Mouse (Mus musculus): ENCODE measurements at regions not wholly inside any gene's neighbourhood (a gene's known extent, or its start where the extent isn't known, plus 50 kb on each side); places are given as distances from the start of the nearest gene placed in this dataset.
"Not testable (repeated sequence)": the region's sequence is repeated elsewhere in the genome, so short reads cannot be mapped to it uniquely, and the experiment has no call there.

- no peak for DNase-seq
Observed at GRCm38 (mm10) chr14:37571971-37572370, 436.9 kb upstream of the Ghitm start.

GRCm38 (mm10) chr14:37558258-37558657 is 423.2 kb upstream of the Ghitm start:
- DNase-seq: no peak

- no peak for DNase-seq
Observed at GRCm38 (mm10) chr14:37523616-37524015, 388.5 kb upstream of the Ghitm start.

GRCm38 (mm10) chr14:37520631-37521030 is 385.6 kb upstream of the Ghitm start:
- not testable (repeated sequence) for DNase-seq

- DNase-seq: peak in 1 of 2 experiments; percentile 2
Observed at GRCm38 (mm10) chr14:37505314-37505713, 370.2 kb upstream of the Ghitm start.

GRCm38 (mm10) chr14:37490711-37491110 is 355.6 kb upstream of the Ghitm start:
- no peak for DNase-seq

GRCm38 (mm10) chr14:37485292-37485691 is 350.2 kb upstream of the Ghitm start:
- DNase-seq: no peak

- no peak for DNase-seq
Observed at GRCm38 (mm10) chr14:37477599-37477998, 342.5 kb upstream of the Ghitm start.

GRCm38 (mm10) chr14:37468711-37469110 is 333.6 kb upstream of the Ghitm start:
- no peak for DNase-seq

- peak; percentile 75 to 82 for DNase-seq
Observed at GRCm38 (mm10) chr14:37440874-37441273, 305.8 kb upstream of the Ghitm start.

- no peak for DNase-seq
Observed at GRCm38 (mm10) chr14:37430656-37431055, 295.6 kb upstream of the Ghitm start.

- no peak for DNase-seq
Observed at GRCm38 (mm10) chr14:37425506-37425905, 290.4 kb upstream of the Ghitm start.

GRCm38 (mm10) chr14:37421566-37421965 is 286.5 kb upstream of the Ghitm start:
- no peak for DNase-seq

- DNase-seq: not testable (repeated sequence)
Observed at GRCm38 (mm10) chr14:37412583-37412982, 277.5 kb upstream of the Ghitm start.

- no peak for DNase-seq
Observed at GRCm38 (mm10) chr14:37371972-37372371, 236.9 kb upstream of the Ghitm start.

GRCm38 (mm10) chr14:37361896-37362295 is 226.8 kb upstream of the Ghitm start:
- DNase-seq: no peak

GRCm38 (mm10) chr14:37355968-37356704 is 221.1 kb upstream of the Ghitm start:
- peak; percentile 83 to 89 for DNase-seq

- DNase-seq: no peak
Observed at GRCm38 (mm10) chr14:37323392-37323791, 188.3 kb upstream of the Ghitm start.

GRCm38 (mm10) chr14:37315239-37315895 is 180.3 kb upstream of the Ghitm start:
- peak; percentile 21 to 35 for DNase-seq

- no peak for DNase-seq
Observed at GRCm38 (mm10) chr14:37313906-37314305, 178.8 kb upstream of the Ghitm start.

- no peak for DNase-seq
Observed at GRCm38 (mm10) chr14:37312887-37313286, 177.8 kb upstream of the Ghitm start.

GRCm38 (mm10) chr14:37306622-37307274 is 171.7 kb upstream of the Ghitm start:
- no peak for DNase-seq

GRCm38 (mm10) chr14:37298631-37299030 is 163.6 kb upstream of the Ghitm start:
- DNase-seq: no peak

- DNase-seq: no peak
Observed at GRCm38 (mm10) chr14:37296531-37296930, 161.5 kb upstream of the Ghitm start.
